Mouse (Mus musculus) stomach, postnatal 0 days (tissue): Measurements from ENCODE around the gene Cpm. TPM values are rescaled to one million over a fixed set of nuclear protein-coding genes. Genes with fewer than 3 reads are reported as not detected.
A peak's percentile ranks its signal among the peaks of the same experiment; 100 is the strongest.

Experiments
- ATAC-seq: fragments of 200-750 bp; cut with Nextera tagmentation; 2 replicates; pipeline ENCODE4 v1.8.0; 2017; ENCODE audit not compliant: low FRiP score, low TSS enrichment
- DNase-seq: peaks from one replicate; pipeline ENCODE4 v3.0.0-alpha.2; 2016; ENCODE audit warnings: low spot score
- H3K27ac ChIP-seq: fragments of 300-500 bp; sonication (generic); replicated peaks from 2 replicates; pipeline ENCODE4 v1.5.1; 2014; ENCODE audit warnings: mild to moderate bottlenecking, control low read depth
- H3K27me3 ChIP-seq: fragments of 300-500 bp; sonication (generic); 2 replicates; pipeline ENCODE4 v1.6.1; 2014; ENCODE audit warnings: low read length; ENCODE audit not compliant: control insufficient read depth, insufficient read depth
- H3K36me3 ChIP-seq: fragments of 300-500 bp; sonication (generic); 2 replicates; pipeline ENCODE4 v1.6.1; 2014; ENCODE audit warnings: low read length, mixed read lengths; ENCODE audit not compliant: control insufficient read depth, insufficient read depth
- H3K4me1 ChIP-seq: fragments of 300-500 bp; sonication (generic); replicated peaks from 2 replicates; pipeline ENCODE4 v1.6.1; 2014; ENCODE audit warnings: antibody characterized with exemption; ENCODE audit not compliant: control insufficient read depth, insufficient read depth
- H3K4me2 ChIP-seq: fragments of 300-500 bp; sonication (generic); replicated peaks from 2 replicates; pipeline ENCODE4 v1.6.1; 2014; ENCODE audit warnings: low read depth, mild to moderate bottlenecking, control low read depth, moderate library complexity
- H3K4me3 ChIP-seq: fragments of 300-500 bp; sonication (generic); 2 replicates; pipeline ENCODE4 v1.5.1; 2014; ENCODE audit warnings: low read depth, low read length, control low read depth
- H3K9ac ChIP-seq: fragments of 300-500 bp; sonication (generic); 2 replicates; pipeline ENCODE4 v1.6.1; 2014; ENCODE audit warnings: mild to moderate bottlenecking, low read length, control low read depth, mixed read lengths
- H3K9me3 ChIP-seq: fragments of 300-500 bp; sonication (generic); 2 replicates; pipeline ENCODE4 v1.6.1; 2016; ENCODE audit warnings: low read length; ENCODE audit not compliant: control insufficient read depth
- CTCF ChIP-seq: IDR thresholded peaks from 2 replicates; pipeline ENCODE4 v1.5.1; 2016; ENCODE audit warnings: antibody characterized with exemption, low read depth, mild to moderate bottlenecking, moderate library complexity
- EP300 ChIP-seq: optimal IDR thresholded peaks from 2 replicates; pipeline ENCODE3; 2016; ENCODE audit warnings: antibody characterized with exemption
- WGBS: fragments of 180-500 bp; shearing (Covaris S2); extraction: QIAGEN DNeasy Blood & Tissue Kit; methylation state at CpG from one replicate; pipeline ENCODE4 v1.1.7; 2014; 5-methylcytosine and 5-hydroxymethylcytosine counted together
- polyA plus RNA-seq: library from polyadenylated mRNA; unstranded; fragments of >200 nt; fragmentation: Nextera tagmentation; extraction: Ambion mirVana; gene quantifications from 2 replicates; pipeline ENCODE4 v1.2.1, GENCODE M21; 2015

The Cpm gene
- 22.9 and 26.6 TPM in 2 replicates for polyA plus RNA-seq

DNA sequence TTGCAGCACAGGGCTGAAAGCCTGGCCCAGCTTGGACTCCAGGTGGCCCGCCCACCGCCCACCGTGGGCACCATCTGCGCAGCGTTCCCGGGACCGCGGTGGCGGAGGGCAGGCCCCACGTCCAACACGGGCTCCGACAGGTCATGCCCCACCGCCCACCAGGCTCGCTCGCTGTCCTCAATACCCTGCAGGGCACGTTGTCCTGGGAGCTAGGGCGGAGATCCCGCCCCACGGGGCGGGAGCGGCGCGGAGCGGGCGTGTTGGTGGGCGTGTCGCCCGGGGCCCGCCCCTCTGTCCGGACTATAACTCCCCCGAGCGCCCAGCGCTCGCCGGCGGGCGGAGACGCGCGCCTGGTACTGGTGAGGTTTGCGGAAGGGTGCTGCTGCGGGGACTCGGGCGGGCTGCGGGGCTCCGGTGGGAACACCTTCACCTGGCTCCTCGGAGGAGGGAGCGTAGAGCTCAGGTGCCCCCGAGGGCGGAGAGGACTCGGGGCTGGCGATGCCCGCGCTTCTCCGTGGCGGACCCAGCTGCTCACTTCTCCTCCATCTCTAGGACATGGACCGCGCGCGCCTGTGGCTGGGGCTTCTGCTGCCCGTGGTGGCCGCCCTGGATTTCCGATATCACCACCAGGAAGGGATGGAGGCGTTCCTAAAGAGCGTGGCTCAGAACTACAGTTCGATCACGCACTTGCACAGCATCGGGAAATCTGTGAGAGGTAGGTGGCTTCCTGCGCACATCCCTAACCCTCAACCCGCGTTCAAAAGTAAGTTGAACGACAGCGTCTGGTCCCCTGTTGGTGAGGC lies at the start of gene Cpm:
Gene Cpm (plus strand): TSS at position 332 of the 803 bp plus-strand sequence.
- ATAC-seq (peak; percentile 96), DNase-seq (peak; percentile 89)
- no peak within 1 kb of the TSS for H3K27ac ChIP-seq
- H3K27me3 ChIP-seq, result no peaks in the 10 kb centered on the region
- peak within 1 kb of the TSS; percentile 52 for H3K9ac ChIP-seq
- under 1% methylated on average over 69 of the region's 73 CpGs for WGBS
- peaks cover 2% of the 10 kb centered on the region; the same call in 1 of the 2 replicates for H3K4me1 ChIP-seq
- TF ChIP-seq CTCF (peak; percentile 19; the same call in 1 of the 2 replicates), EP300 (no peak)
- H3K9me3 ChIP-seq, result no peaks in the 10 kb centered on the region
- H3K4me2 ChIP-seq, result peak within 1 kb of the TSS; percentile 84
- peak within 1 kb of the TSS; percentile 60 for H3K4me3 ChIP-seq
- H3K36me3 ChIP-seq, result no peaks in the 10 kb centered on the region

DNA sequence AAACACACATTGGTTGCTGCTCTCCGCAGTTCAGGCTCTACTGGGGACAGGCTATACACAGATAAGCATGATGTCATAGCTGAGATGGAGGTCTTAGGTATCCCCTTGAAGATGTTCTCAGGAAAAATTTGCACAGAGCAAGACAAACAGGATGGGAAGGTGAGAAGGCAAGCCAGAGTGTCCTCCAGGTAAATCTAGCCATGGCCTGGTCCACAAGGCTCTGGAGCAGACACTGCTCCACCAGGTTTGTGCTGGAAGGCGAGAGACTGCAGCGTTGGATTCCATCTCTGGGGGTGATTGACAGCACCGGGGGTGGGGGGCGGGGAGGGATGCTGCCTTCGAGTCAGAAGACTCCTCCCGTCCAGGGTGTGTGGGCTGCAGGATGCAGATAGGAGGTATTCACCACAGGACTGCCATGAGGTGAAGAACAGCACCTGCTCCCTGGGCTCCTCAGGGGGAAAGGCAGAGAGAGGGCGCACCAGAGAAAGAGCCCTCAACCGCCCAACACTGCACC lies 49.5 kb upstream of the Cpm start:
- Histone ChIP-seq H3K27ac (no peak overlapping the region), H3K4me1 (no peaks in the 10 kb centered on the region), H3K4me2 (no peak overlapping the region), H3K9me3 (no peaks in the 10 kb centered on the region), H3K27me3 (no peaks in the 10 kb centered on the region), H3K4me3 (no peak overlapping the region), H3K36me3 (no peaks in the 10 kb centered on the region), H3K9ac (no peak overlapping the region)
- TF ChIP-seq EP300 (no peak), CTCF (no peak)
- ATAC-seq, result no peak
- 53% methylated on average over 9 of the region's 9 CpGs for WGBS
- DNase-seq, result no peak

- Histone ChIP-seq H3K4me2 (no peak overlapping the region), H3K4me3 (no peak overlapping the region), H3K27me3 (no peaks in the 10 kb centered on the region), H3K36me3 (no peaks in the 10 kb centered on the region), H3K4me1 (no peaks in the 10 kb centered on the region), H3K9me3 (no peaks in the 10 kb centered on the region), H3K9ac (no peak overlapping the region), H3K27ac (no peak overlapping the region)
- DNase-seq (no peak), ATAC-seq (no peak)
- 95% methylated on average over 5 of the region's 5 CpGs for WGBS
- no peak for TF ChIP-seq EP300
- no peak for TF ChIP-seq CTCF
These were observed 48.9 kb upstream of the Cpm start for GRCm38 (mm10) chr10:117580405-117580804.

DNA sequence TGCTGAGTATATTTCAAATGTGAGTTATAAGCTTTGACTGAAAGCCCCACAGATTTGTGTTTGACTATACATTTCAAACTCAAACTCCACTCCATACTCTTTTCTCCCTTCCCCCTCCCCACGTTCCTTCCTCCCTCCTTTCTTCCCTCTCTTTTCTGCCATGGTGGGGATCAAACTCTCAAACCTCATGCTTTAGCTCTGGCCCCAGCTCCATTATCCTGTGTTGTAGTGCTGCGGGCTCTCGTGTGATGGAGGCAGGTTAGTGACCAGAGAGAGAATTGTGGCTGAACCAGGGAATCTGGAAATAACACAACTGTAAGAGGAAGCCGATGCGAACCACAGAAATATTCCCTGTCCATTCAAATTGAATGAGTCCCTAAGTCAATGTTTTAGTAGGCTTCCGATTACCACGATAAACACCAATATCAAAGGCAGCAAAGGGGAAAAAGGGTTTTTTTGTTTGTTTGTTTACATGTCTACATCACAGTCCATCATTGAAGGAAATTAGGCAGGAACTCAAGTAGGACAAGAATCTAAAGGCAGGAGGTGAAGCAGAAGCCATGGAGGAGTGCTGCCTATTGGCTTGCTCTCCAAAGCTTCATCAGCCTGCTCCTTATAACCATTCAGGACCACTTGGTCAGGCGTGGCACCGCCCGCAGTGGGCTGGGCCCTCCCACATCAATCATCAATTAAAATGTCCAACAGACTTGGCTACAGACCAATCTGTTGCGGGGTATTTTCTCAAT lies 48.1 kb upstream of the Cpm start:
- H3K36me3 ChIP-seq, result no peaks in the 10 kb centered on the region
- H3K9me3 ChIP-seq, result no peaks in the 10 kb centered on the region
- 88% methylated on average over 11 of the region's 11 CpGs for WGBS
- no peak overlapping the region for H3K9ac ChIP-seq
- TF ChIP-seq EP300 (no peak), CTCF (no peak)
- H3K4me3 ChIP-seq, result no peak overlapping the region
- no peak overlapping the region for H3K4me2 ChIP-seq
- ATAC-seq (no peak), DNase-seq (no peak)
- no peaks in the 10 kb centered on the region for H3K4me1 ChIP-seq
- H3K27me3 ChIP-seq, result no peaks in the 10 kb centered on the region
- H3K27ac ChIP-seq, result no peak overlapping the region

- Histone ChIP-seq H3K27me3 (no peaks in the 10 kb centered on the region), H3K4me2 (no peak overlapping the region), H3K4me3 (no peak overlapping the region), H3K27ac (no peak overlapping the region), H3K9me3 (no peaks in the 10 kb centered on the region), H3K9ac (no peak overlapping the region), H3K4me1 (no peaks in the 10 kb centered on the region), H3K36me3 (no peaks in the 10 kb centered on the region)
- DNase-seq (no peak), ATAC-seq (no peak)
- 87% methylated on average over 3 of the region's 3 CpGs for WGBS
- TF ChIP-seq EP300 (no peak), CTCF (no peak)
These were observed 47.6 kb upstream of the Cpm start for GRCm38 (mm10) chr10:117581753-117582062.
